Mouse (Mus musculus) B cell, adult (primary cell): ENCODE data around the gene Hsf2bp. TPM values are rescaled to one million over a fixed set of nuclear protein-coding genes. Genes with fewer than 3 reads are reported as not detected.

Source experiments
- total RNA-seq: library from RNA; stranded (reverse); gene quantifications from 4 replicates; pipeline ENCODE4 v1.2.4, GENCODE M21; 2023; ENCODE audit not compliant: inconsistent age

Gene Hsf2bp
- 0.22 to 0.93 TPM (median 0.45 TPM) in 3 of 4 replicates, not detected in the other for total RNA-seq

GRCm38 (mm10) chr17:32035609-32036508 is at the start of gene Hsf2bp, which contains the start of gene Rrp1b:
Gene Hsf2bp (minus strand): TSS chr17:32036349.
Gene Rrp1b (plus strand): TSS chr17:32036100.

Other genes with a start within 250 kb of the Hsf2bp start
- 793 to 866 TPM (median 826 TPM) in 4 replicates for gene Sik1, start 180.5 kb downstream of the Hsf2bp start, total RNA-seq
- gene Rrp1b, start 249 bp downstream of the Hsf2bp start, total RNA-seq: 48.5 to 60.7 TPM (median 51.8 TPM) in 4 replicates
- gene Notch3, start 130.5 kb upstream of the Hsf2bp start, total RNA-seq: not detected in 4 replicates
- gene Ephx3, start 153.2 kb upstream of the Hsf2bp start, total RNA-seq: 1.8 to 2.4 TPM (median 2.1 TPM) in 4 replicates
- gene Brd4, start 248.4 kb upstream of the Hsf2bp start, total RNA-seq: 255 to 330 TPM (median 306 TPM) in 4 replicates